Mouse (Mus musculus): Measurements from ENCODE around the gene Wdr44. TPM values are rescaled to one million over a fixed set of nuclear protein-coding genes. Genes with fewer than 3 reads are reported as not detected.
"Not testable (repeated sequence)": the region's sequence is repeated elsewhere in the genome, so short reads cannot be mapped to it uniquely, and the experiment has no call there.

Gene Wdr44
- total RNA-seq (2021), result 10 to 100 TPM; 17.4 to 17.9 TPM
- long read RNA-seq, experiment 1, full-length matches to known transcripts, result 25 of 31 reads
- long read RNA-seq, experiment 1, partial matches to known transcripts, result 3 of 31 reads
- long read RNA-seq, experiment 1, other reads (novel, unspliced or antisense), result 3 of 31 reads
- long read RNA-seq, experiment 2, full-length matches to known transcripts, result 26 of 34 reads
- long read RNA-seq, experiment 2, partial matches to known transcripts, result 7 of 34 reads
- long read RNA-seq, experiment 2, other reads (novel, unspliced or antisense), result 1 of 34 reads

- DNase-seq (ENCODE audit: low spot score), result peak; percentile 96
Measured at GRCm38 (mm10) chrX:23692722-23693442, at the start of gene Wdr44. TSS of gene Wdr44 (plus strand) at chrX:23693051.

DNA sequence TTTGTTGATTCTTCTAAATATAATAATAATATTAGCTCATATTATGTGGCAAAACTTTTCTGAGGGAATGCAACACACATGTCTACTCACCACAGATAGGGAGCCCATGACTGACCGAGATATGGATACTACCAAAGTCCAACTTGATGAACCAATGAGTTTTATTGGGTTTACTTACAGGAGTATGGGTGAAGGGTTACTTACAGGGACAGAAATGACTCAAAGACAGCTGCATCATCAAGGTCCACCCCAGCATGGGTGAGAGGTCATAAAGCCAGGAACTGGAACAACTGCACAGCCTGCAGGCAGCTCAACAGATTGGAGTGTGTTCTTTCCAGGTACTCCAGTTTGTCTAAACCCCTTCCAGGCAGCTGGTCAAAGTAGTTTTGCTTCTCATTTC lies 44.5 kb upstream of the Wdr44 start:
- no peak for DNase-seq (ENCODE audit: low spot score)

DNA sequence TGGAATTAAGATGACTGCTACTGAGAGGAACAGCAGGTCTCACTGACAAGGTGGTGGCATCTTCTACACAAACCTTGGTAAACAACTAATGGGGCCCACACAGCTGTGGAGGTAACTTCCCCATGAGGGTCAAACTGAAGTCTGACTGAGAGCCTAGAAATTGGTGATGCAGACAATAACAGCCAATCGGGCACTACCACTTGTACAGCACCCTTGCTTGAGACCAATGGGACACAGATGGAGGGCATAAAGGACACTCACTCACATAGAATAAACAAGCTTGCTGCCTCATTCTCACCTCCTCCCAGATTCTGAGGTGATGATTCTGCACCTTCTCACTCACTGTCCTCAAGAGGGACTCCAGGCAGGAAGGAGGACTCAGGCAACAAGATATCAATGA lies 30.6 kb upstream of the Wdr44 start:
- no peak for DNase-seq (ENCODE audit: low spot score)

DNA sequence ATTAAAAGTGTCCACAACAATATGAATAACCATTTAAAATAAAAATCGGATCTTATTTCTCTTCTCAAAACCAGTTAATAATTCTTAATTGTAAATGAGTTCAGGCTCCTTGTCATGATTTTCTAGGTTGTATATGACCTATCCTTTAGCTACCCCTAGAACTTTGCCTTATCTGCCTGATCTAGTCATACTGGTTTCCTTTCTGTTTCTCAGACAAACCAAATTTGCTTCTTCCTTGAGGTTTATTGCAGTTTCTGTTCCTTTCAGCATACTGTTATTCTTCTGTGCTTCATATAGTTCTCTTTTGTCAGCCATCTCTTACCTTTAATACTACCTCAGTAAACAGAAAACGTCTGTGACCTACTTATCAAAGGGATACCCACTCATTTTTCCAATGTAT lies 19.7 kb upstream of the Wdr44 start:
- no peak for DNase-seq (ENCODE audit: low spot score)

- no peak for DNase-seq (ENCODE audit: low spot score)
Measured at GRCm38 (mm10) chrX:23675450-23675849, 17.4 kb upstream of the Wdr44 start.

- DNase-seq (ENCODE audit: low spot score), result no peak
Measured at GRCm38 (mm10) chrX:23676583-23676982, 16.3 kb upstream of the Wdr44 start.

- DNase-seq (ENCODE audit: low spot score), result no peak
Measured at GRCm38 (mm10) chrX:23677511-23677910, 15.3 kb upstream of the Wdr44 start.

DNA sequence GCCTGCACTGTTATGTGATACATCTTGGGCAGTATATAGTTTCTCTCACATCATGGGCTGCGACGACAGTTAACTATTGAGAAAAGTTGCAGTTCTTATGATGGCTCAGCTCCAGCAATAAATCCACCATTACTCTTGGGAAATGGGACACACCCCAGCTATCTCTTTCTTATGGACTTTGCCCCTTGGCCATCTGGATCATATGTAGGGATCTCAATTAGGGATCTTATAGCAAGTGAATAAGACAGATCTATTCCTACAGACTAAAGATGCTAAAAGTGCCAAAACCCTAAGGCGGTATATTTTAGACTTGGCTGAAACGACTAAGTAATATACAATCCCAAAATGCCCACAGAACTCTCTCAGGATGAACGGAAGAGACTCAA lies 522 bp upstream of the Wdr44 start:
- peak; percentile 2 for DNase-seq (ENCODE audit: low spot score)

- DNase-seq (ENCODE audit: low spot score), result peak; percentile 4
Measured at GRCm38 (mm10) chrX:23693443-23694400, 871 bp downstream of the Wdr44 start.

- no peak for DNase-seq (ENCODE audit: low spot score)
Measured at GRCm38 (mm10) chrX:23694588-23694987, 1.7 kb downstream of the Wdr44 start.

DNA sequence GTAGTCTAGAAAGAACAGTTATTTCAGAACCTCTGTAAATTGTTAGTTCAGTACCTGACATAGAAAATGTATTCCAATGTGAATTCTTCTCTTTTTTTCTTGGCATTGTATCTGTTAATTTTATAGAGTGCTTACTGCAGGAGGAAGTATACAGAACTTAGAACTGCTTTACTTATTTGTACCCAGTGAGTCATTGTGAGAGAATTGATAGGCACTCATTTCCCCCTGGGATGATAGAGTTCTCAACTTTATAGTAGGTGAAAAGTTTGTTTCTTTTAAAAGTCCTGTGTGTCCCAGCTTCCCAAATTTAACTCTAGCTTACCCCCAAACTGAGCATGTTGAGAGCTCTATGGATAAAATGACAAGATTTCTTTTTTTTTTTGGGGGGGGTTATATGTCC lies 2.3 kb downstream of the Wdr44 start:
- DNase-seq (ENCODE audit: low spot score), result no peak

GRCm38 (mm10) chrX:23697346-23697745 lies 4.5 kb downstream of the Wdr44 start:
- no peak for DNase-seq (ENCODE audit: low spot score)

- DNase-seq (ENCODE audit: low spot score), result no peak
Measured at GRCm38 (mm10) chrX:23699023-23699422, 6.2 kb downstream of the Wdr44 start.

DNA sequence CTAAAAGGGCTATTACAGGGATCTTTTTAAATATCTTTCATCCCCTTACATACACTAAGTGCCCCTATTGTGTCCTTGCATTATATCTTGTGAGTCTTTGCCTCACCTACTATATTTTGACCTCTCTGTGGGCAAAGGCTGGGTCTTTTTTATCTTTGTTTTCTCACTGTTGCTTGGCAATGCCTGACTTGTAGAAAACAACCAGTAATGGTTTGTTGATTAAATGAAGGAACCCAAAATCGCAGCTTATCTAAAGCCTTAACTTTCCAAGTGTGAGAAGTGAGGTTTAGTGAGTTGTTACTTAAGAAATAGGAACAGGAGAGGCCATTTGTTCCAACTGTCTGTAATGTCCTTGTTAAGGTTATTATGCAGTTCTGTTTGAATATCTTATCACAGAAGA lies 24.4 kb downstream of the Wdr44 start:
- no peak for DNase-seq (ENCODE audit: low spot score)

- no peak for DNase-seq (ENCODE audit: low spot score)
Measured at GRCm38 (mm10) chrX:23727463-23727862, 34.6 kb downstream of the Wdr44 start.

DNA sequence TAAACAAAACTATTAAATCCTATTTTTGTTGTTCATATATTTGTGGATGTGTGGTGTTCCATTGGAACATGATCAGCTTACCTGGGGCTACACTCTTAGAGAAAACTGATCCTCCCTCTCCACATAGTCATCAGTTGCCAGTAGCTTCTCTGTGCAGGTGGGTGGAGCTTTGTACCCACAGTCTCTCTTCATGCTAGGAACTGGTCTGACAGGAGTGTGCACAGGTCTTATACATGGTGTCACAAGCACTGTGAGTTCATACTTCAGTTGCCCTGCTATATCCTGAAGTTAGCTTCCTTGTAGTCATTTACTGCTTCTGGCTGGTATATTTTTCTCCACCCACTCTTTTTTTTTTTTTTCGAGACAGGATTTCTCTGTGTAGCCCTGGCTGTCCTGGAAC lies 61.8 kb downstream of the Wdr44 start:
- no peak for DNase-seq (ENCODE audit: low spot score)

DNA sequence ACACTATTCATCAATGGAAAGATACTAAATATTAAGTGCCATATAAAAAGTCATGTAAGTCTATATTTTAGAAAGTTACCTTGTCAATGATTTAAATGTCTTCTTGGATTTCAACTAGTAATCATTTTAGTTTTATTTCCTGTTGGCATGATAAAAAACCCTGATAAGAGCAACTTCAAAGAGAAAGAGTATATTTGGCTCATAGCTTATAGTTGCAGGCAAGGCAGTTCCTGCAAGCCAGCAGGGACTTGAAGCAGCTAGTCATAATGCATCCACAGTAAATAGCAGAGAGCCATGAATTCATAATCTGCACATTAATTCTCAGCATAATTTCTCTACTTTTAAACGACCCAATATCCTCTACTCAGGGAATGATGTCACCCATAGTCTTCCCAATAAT lies 75.0 kb downstream of the Wdr44 start:
- no peak for DNase-seq (ENCODE audit: low spot score)

GRCm38 (mm10) chrX:23807125-23807524 lies 114.3 kb downstream of the Wdr44 start:
- no peak for DNase-seq (ENCODE audit: low spot score)

DNA sequence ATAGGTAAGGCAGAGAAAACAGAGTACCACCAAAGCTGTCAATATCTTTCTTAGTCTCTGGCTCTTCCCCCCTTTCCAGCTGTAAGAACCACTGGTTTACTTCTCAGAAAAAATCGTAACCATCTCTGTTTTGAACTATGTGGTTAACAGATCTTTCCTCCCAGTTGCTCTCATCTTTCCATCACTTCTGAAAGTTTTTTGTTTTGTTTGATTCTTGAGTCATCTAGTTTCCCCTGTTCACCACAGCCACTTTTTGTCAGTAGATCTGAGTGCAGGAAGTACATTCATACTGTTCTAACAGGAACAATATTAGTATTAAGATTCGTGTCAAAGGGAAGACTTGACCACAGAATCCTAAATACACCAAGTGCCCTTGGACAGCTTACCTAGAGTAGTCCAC lies 117.5 kb downstream of the Wdr44 start:
- no peak for DNase-seq (ENCODE audit: low spot score)

GRCm38 (mm10) chrX:23813287-23813686 lies 120.4 kb downstream of the Wdr44 start:
- DNase-seq (ENCODE audit: low spot score), result not testable (repeated sequence)

DNA sequence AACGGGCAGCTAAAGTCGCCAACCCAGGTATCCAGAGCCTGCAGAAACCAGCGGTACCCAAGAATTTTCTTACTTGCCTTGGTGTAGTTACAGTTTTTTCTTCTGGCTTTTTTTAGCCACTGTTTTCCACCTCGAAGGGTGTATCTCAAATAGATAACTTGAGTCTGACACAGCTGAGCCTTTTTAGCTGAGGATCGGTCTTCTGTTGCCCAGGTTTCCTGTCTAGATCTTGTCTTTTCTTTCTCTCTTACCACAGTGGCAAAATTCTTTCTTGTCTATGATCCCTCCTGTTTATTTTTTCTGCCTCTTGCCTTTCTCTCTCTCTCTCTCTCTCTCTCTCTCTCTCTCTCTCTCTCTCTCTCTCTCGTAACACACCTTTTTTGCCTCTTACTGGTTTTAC lies 130.0 kb downstream of the Wdr44 start:
- not testable (repeated sequence) for DNase-seq (ENCODE audit: low spot score)

GRCm38 (mm10) chrX:23823398-23824023 lies 130.7 kb downstream of the Wdr44 start:
- DNase-seq (ENCODE audit: low spot score), result peak; percentile 3

Data from gastrocnemius, adult 18-20 months (tissue).